Mouse (Mus musculus) limb, embryonic 15.5 days (tissue): ENCODE measurements at regions not wholly inside any gene's neighbourhood (a gene's known extent, or its start where the extent isn't known, plus 50 kb on each side); places are given as distances from the start of the nearest gene placed in this dataset.
A peak's percentile ranks its signal among the peaks of the same experiment; 100 is the strongest.

Experiments
- ATAC-seq: fragments of 200-750 bp; cut with Nextera tagmentation; 2 replicates; pipeline ENCODE4 v1.8.0; 2017; ENCODE audit warnings: low read depth, moderate TSS enrichment; ENCODE audit not compliant: insufficient number of reproducible peaks, low FRiP score, low TSS enrichment
- H3K27ac ChIP-seq: fragments of 300-500 bp; sonication (generic); 2 replicates; pipeline ENCODE4 v1.5.1; 2015; ENCODE audit warnings: moderate library complexity, mild to moderate bottlenecking, inconsistent platforms
- H3K27me3 ChIP-seq: fragments of 300-500 bp; sonication (generic); 2 replicates; pipeline ENCODE4 v1.6.1; 2015; ENCODE audit warnings: inconsistent platforms
- H3K36me3 ChIP-seq: fragments of 300-500 bp; sonication (generic); 2 replicates; pipeline ENCODE4 v1.6.1; 2015; ENCODE audit warnings: inconsistent platforms
- H3K4me1 ChIP-seq: fragments of 300-500 bp; sonication (generic); 2 replicates; pipeline ENCODE4 v1.6.1; 2015; ENCODE audit warnings: inconsistent platforms
- H3K4me2 ChIP-seq: fragments of 300-500 bp; sonication (generic); 2 replicates; pipeline ENCODE4 v1.6.1; 2015; ENCODE audit warnings: mild to moderate bottlenecking, inconsistent platforms
- H3K4me3 ChIP-seq: fragments of 300-500 bp; sonication (generic); 2 replicates; pipeline ENCODE4 v1.5.1; 2015; ENCODE audit warnings: mild to moderate bottlenecking, inconsistent platforms
- H3K9ac ChIP-seq: fragments of 300-500 bp; sonication (generic); 2 replicates; pipeline ENCODE4 v1.6.1; 2015; ENCODE audit warnings: inconsistent platforms
- H3K9me3 ChIP-seq: fragments of 300-500 bp; sonication (generic); 2 replicates; pipeline ENCODE4 v1.6.1; 2016; ENCODE audit warnings: inconsistent platforms
- WGBS: fragments of 180-500 bp; shearing (Covaris S2); methylation state at CpG from one replicate; pipeline ENCODE4 v1.1.7; 2015; 5-methylcytosine and 5-hydroxymethylcytosine counted together

DNA sequence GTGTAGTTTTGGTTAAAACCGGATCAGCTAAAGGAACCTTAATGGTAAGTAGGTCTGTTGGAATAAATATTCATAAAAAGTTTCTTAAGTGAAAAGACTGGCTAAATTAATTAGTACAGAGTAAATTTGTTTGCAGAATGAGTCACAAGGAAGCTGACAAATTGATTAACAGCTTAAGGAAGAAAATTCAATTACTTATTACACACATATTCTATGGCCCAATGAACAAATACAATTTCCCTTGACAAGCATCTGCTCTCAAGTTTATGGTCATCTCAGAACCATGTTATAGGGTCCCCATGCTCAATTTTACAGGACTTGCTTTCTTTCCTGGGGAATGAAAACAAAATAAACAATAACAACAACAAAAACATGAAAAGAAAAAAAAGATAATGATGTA, 231.4 kb upstream of the Frg1 start:
- H3K9me3 ChIP-seq = no peaks in the 10 kb centered on the region
- H3K36me3 ChIP-seq = no peaks in the 10 kb centered on the region
- 90% methylated on average over 1 of the region's 1 CpGs for WGBS
- H3K4me3 ChIP-seq = no peak overlapping the region
- H3K9ac ChIP-seq = no peak overlapping the region
- H3K27me3 ChIP-seq = no peaks in the 10 kb centered on the region
- no peak overlapping the region for H3K27ac ChIP-seq
- H3K4me1 ChIP-seq = no peaks in the 10 kb centered on the region
- no peak overlapping the region for H3K4me2 ChIP-seq
- no peak for ATAC-seq

DNA sequence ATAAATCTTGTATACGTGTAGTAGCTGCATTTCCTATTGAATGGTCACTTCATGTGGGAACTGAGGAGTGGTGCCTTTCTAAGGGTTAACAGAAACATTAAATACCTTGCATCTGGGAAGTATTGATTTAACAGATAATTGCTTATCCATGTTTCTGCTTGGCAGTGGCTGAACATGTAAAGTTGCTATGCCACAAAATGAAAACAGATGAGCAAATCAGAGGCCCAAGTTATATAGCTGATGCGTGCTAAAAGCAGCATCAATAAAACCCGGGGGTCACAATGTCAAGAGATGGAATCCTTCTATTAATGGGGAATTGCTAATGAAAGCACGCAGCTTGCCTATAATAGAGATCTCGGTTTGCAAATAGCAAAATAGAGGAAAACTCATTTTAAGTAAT, 227.8 kb upstream of the Frg1 start:
- no peak overlapping the region for H3K9ac ChIP-seq
- no peaks in the 10 kb centered on the region for H3K36me3 ChIP-seq
- WGBS = 37% methylated on average over 5 of the region's 5 CpGs
- no peak for ATAC-seq
- no peak overlapping the region for H3K4me2 ChIP-seq
- H3K9me3 ChIP-seq = no peaks in the 10 kb centered on the region
- H3K4me1 ChIP-seq = no peaks in the 10 kb centered on the region
- no peaks in the 10 kb centered on the region for H3K27me3 ChIP-seq
- no peak overlapping the region for H3K4me3 ChIP-seq
- H3K27ac ChIP-seq = no peak overlapping the region

DNA sequence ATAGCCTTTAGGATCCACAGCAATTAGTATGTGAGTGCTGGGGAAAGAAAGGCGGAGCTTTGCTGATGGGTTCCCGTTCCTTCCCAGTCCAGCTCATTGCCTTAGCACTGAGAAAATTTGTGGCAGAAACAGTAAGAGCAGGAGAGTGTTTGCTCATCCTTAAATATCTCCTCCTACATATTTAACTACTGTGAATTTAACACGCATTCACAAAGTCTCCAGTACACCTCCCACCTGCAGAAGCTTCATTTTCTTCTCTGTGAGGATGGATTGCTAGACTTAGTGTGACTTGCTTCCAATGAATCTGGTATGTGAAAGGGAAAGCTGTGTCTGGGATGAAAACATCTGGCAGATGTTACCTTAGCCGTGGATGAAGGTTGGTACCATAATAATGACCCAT, 207.0 kb upstream of the Frg1 start:
- no peaks in the 10 kb centered on the region for H3K4me1 ChIP-seq
- no peak overlapping the region for H3K4me3 ChIP-seq
- H3K27me3 ChIP-seq = no peaks in the 10 kb centered on the region
- no peaks in the 10 kb centered on the region for H3K36me3 ChIP-seq
- 78% methylated on average over 4 of the region's 4 CpGs for WGBS
- ATAC-seq = no peak
- no peak overlapping the region for H3K27ac ChIP-seq
- no peak overlapping the region for H3K9ac ChIP-seq
- no peaks in the 10 kb centered on the region for H3K9me3 ChIP-seq
- no peak overlapping the region for H3K4me2 ChIP-seq

DNA sequence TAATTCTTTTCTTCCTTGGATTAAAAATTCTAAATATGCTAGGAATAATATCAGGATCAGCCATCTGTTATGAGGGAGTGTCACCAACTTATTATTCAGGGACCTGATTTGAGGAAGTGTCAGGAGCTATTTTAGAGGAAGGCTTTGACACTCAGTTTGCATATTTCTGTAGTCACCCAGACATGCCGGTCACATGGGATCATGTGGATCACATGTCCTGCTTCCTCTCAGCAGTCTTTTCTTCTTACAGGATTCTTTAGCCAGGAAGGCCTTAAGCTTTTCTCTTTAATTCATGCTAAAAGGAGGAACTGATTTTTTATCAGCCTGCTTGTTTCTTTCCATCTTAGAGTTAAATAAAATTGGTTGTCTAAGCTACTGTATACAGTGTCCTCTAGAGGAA, 183.4 kb upstream of the Frg1 start:
- H3K27me3 ChIP-seq = no peaks in the 10 kb centered on the region
- no peak overlapping the region for H3K9ac ChIP-seq
- H3K9me3 ChIP-seq = no peaks in the 10 kb centered on the region
- 73% methylated on average over 1 of the region's 1 CpGs for whole genome bisulfite sequencing
- H3K4me2 ChIP-seq = no peak overlapping the region
- H3K4me1 ChIP-seq = no peaks in the 10 kb centered on the region
- no peak overlapping the region for H3K4me3 ChIP-seq
- H3K27ac ChIP-seq = no peak overlapping the region
- no peak for ATAC-seq
- no peaks in the 10 kb centered on the region for H3K36me3 ChIP-seq

DNA sequence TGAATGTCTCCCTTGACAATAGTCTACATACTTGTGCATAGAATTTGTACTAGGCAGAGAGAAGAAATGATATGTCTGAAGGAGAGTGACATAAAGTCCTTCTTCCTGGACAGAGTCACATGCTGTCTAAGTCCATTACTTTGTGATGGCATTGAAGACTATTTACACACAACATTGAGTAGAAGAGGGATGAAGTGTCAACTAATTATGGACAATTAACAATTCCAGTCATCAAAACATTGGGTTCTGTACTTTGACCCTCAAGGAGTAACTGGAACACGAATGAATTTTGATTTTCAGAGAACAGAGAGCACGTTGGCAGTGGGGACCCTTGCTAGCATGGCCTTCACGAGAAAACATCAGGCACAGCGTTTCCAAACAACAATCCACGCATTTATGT, 177.6 kb upstream of the Frg1 start:
- Histone ChIP-seq H3K27ac (no peak overlapping the region), H3K9ac (no peak overlapping the region)
- WGBS = 88% methylated on average over 5 of the region's 5 CpGs

DNA sequence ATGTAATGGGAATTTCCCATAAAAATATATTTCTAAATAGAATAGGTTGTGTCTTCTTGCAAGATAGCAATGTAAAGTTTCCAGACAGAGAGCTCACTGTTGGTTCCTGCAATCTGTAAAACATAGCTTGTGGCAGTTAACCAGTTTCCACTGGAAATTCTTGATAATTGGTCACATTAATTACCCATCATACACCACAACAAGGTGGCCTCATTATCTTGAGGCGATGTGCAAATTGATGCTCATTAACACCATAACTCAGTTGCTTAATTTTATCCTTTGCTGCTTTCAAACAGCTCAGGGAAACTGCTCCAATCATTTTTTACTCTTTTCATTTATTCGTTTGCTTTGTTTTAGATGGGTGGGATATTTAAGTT, 176.8 kb upstream of the Frg1 start:
- H3K4me1 ChIP-seq = no peaks in the 10 kb centered on the region
- no peak for ATAC-seq
- H3K9ac ChIP-seq = no peak overlapping the region
- no peak overlapping the region for H3K4me3 ChIP-seq
- 32% methylated on average over 2 of the region's 2 CpGs for WGBS
- H3K4me2 ChIP-seq = no peak overlapping the region
- 0 out of 2 replicates have a peak, but pooled peaks cover 5% of the 10 kb centered on the region for H3K27me3 ChIP-seq
- no peak overlapping the region for H3K27ac ChIP-seq
- no peaks in the 10 kb centered on the region for H3K9me3 ChIP-seq
- no peaks in the 10 kb centered on the region for H3K36me3 ChIP-seq

More for the DNA sequence above, 177.6 kb upstream of the Frg1 start:
- H3K4me2 ChIP-seq = no peak overlapping the region
- 0 out of 2 replicates have a peak, but pooled peaks cover 5% of the 10 kb centered on the region for H3K27me3 ChIP-seq
- no peak for ATAC-seq
- no peak overlapping the region for H3K4me3 ChIP-seq
- H3K36me3 ChIP-seq = no peaks in the 10 kb centered on the region
- no peaks in the 10 kb centered on the region for H3K9me3 ChIP-seq
- no peaks in the 10 kb centered on the region for H3K4me1 ChIP-seq

DNA sequence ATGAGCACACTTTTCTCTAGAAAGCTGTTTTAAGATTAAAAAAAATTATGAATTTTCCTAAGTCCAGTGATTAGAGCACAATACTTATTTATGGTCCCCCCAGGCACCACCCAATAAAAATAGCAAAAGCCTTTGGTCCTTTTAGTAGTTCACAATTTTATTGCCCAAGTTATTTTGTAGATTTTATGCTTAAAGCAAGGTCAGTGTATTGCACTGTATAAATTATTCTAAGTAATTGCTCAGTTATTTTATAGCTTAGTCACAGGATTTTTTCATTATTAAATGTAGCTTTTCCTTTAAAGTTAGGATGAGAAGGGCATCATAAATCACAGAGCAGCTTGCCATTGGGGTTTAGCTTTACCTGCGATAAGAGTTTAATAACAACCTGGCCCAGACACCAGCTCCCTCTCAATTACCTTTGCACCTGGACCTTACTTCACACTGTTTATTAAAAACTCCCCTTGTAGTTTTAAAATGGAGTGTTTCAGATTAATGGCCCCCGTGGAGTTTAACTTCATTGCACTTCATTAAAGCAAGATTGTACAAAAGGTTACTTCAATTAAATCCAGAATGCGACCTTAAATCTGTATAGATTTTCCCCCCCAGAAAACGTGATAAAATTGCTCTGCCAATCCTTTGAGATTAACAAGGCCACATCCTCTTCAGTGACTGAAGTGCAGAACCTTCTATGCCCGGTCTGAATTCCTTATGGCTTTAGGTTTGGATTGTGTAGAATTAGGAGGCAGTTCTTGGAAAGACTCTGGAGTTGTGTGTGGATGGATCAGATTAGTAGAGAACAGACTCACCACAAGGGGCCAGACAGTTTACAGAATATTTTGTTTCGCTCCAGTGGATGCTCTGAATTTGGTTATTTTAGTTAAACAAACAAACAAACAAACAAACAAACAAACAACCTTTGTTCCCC, 176.1 kb upstream of the Frg1 start:
- H3K4me2 ChIP-seq = no peak overlapping the region
- H3K9ac ChIP-seq = no peak overlapping the region
- no peak for ATAC-seq
- 0 out of 2 replicates have a peak, but pooled peaks cover 5% of the 10 kb centered on the region for H3K27me3 ChIP-seq
- H3K36me3 ChIP-seq = no peaks in the 10 kb centered on the region
- H3K9me3 ChIP-seq = no peaks in the 10 kb centered on the region
- no peak overlapping the region for H3K4me3 ChIP-seq
- H3K4me1 ChIP-seq = no peaks in the 10 kb centered on the region
- WGBS = 22% methylated on average over 6 of the region's 6 CpGs
- H3K27ac ChIP-seq = no peak overlapping the region

DNA sequence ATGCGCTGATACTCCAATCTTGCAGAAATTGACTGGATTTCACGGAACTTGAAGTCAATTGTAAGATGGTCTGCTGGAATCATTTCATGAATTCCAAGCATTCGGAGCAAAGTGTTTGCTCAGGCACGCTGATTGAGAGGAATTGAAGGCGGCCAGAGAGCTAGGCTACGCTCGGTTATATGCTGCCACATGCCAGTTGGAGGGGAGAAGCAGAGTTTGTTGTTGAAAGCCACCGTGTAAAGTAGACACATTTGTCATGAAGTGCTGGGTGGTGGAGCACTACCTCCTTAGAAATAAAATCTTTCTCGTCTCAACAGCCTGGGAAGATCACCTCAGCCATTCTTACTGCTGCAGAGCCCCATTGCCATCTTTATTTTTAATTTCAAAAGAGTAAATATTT, 175.3 kb upstream of the Frg1 start:
- no peak for ATAC-seq
- H3K36me3 ChIP-seq = no peaks in the 10 kb centered on the region
- no peaks in the 10 kb centered on the region for H3K4me1 ChIP-seq
- no peak overlapping the region for H3K4me2 ChIP-seq
- no peak overlapping the region for H3K9ac ChIP-seq
- H3K4me3 ChIP-seq = no peak overlapping the region
- WGBS = 26% methylated on average over 9 of the region's 9 CpGs
- no peak overlapping the region for H3K27ac ChIP-seq
- H3K27me3 ChIP-seq = 0 out of 2 replicates have a peak, but pooled peaks cover 5% of the 10 kb centered on the region
- no peaks in the 10 kb centered on the region for H3K9me3 ChIP-seq

DNA sequence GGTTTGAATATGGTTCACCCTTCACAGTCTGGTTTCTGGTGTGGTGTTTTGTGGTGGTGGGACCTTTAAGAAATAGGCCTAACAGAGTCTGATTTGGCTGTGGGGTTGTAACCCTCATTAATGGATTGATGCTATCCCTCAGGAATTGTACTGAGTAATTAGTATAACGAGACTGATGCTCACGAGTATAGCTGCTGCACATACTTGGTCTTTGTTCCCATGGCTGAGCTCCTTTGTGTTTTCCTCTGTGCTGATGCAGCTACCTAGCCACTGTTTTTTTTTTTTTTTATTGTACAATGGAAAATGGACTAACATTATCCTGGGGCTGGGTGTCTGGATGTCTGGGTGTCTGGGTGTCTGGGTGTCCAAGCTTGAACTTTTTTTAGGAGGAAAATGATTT, 171.3 kb upstream of the Frg1 start:
- Histone ChIP-seq H3K27me3 (no peaks in the 10 kb centered on the region), H3K9ac (no peak overlapping the region), H3K4me2 (no peak overlapping the region), H3K9me3 (no peaks in the 10 kb centered on the region), H3K36me3 (no peaks in the 10 kb centered on the region), H3K27ac (no peak overlapping the region), H3K4me3 (no peak overlapping the region), H3K4me1 (no peaks in the 10 kb centered on the region)
- 56% methylated on average over 2 of the region's 2 CpGs for WGBS
- ATAC-seq = no peak

DNA sequence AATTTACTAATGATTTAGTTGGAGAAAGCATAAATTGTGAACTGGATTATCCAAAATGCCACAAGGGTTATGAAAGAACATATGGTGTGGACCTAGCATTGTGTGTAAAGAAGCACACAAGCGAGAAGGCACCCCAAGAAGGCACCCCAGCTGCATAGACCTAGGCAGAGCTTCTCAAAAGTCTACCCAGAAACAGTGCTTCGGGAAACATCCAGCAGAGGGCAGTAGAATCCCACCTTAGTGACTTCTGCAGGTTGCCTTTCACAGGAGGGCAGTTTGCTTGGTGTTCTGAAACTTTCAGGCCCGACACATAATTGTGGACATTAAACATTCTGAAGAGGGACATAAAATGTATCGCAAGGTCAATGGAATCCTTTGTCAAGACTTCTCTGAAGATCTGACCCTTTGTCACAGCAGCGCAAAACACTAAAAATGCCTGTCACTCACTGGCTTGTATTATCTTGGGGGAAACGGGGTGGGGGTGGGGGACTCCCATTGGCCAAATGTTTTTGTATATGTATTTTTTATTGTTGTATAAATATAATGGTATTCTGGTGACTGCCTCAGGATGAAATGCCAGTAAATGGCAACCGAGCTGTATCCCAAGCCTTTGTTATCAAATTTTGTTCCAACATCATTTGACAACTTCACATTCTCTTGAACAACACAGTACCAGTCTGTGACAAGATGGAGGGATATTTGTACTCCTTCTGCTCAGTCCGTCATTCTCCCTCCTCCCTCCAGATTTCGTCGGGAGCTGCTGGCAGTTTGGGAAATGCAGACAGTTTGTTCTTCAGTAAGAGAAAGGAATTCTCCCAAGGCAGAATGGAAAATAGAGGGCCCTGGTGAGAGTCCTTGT, 156.4 kb upstream of the Frg1 start:
- no peak overlapping the region for H3K4me3 ChIP-seq
- H3K4me2 ChIP-seq = no peak overlapping the region
- ATAC-seq = no peak
- 0 out of 2 replicates have a peak, but pooled peaks cover 11% of the 10 kb centered on the region for H3K27me3 ChIP-seq
- H3K9me3 ChIP-seq = no peaks in the 10 kb centered on the region
- WGBS = 45% methylated on average over 10 of the region's 10 CpGs
- H3K4me1 ChIP-seq = no peaks in the 10 kb centered on the region
- no peak overlapping the region for H3K9ac ChIP-seq
- H3K27ac ChIP-seq = no peak overlapping the region
- no peaks in the 10 kb centered on the region for H3K36me3 ChIP-seq

DNA sequence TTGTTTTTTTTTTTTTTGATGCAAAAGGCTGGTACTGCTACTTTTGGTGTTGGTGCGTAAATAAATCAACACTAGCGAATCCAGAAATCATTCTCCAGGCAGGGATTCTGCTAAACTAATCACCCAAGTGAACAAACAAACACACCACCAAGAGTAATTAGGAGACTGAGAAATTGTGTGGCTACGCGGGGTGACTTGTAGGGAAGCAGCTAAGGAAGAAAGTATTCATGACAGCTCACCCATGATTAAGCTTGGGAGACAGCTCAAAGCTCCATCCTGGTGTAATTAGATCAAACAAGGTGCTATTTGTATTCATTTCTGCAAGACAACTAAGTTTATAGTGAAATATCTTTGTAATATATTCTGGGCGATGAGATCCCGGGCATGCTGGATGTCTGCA, 153.7 kb upstream of the Frg1 start:
- Histone ChIP-seq H3K4me2 (no peak overlapping the region), H3K27ac (no peak overlapping the region), H3K27me3 (0 out of 2 replicates have a peak, but pooled peaks cover 8% of the 10 kb centered on the region), H3K9ac (no peak overlapping the region), H3K4me1 (no peaks in the 10 kb centered on the region), H3K36me3 (no peaks in the 10 kb centered on the region), H3K4me3 (no peak overlapping the region), H3K9me3 (no peaks in the 10 kb centered on the region)
- ATAC-seq = no peak
- 93% methylated on average over 6 of the region's 6 CpGs for WGBS

DNA sequence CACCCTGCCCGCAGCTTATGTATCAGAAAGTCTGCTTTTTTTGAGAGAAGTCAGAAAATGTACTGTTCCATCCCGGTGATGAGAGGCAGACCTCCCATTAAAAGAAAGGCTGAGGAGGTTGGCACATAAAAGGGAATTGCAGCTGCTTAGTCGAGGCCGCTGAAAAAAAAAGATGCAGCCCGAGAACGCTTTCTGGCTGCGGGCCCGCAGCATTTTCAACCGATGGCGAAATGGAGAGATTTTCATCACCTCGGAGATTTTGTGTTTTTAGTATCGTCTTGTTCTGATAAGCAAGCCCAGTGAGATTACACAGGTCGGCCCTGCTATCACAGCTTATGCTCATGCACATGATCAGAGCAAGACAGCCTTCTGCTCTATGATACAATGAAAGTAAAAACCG, 145.1 kb upstream of the Frg1 start:
- 0 out of 2 replicates have a peak, but pooled peaks cover 4% of the 10 kb centered on the region for H3K4me1 ChIP-seq
- no peak overlapping the region for H3K9ac ChIP-seq
- peak overlapping the region; percentile 33; the same call in 1 of the 2 replicates for H3K27ac ChIP-seq
- WGBS = 58% methylated on average over 14 of the region's 14 CpGs
- no peaks in the 10 kb centered on the region for H3K9me3 ChIP-seq
- no peak for ATAC-seq
- H3K4me3 ChIP-seq = no peak overlapping the region
- no peaks in the 10 kb centered on the region for H3K27me3 ChIP-seq
- H3K4me2 ChIP-seq = 0 out of 2 replicates have a peak overlapping the region, but pooled peaks have one; percentile 3
- no peaks in the 10 kb centered on the region for H3K36me3 ChIP-seq
